Mouse (Mus musculus): ENCODE results near the gene Echdc1.
"Not testable (repeated sequence)": the region's sequence is repeated elsewhere in the genome, so short reads cannot be mapped to it uniquely, and the experiment has no call there.

The Echdc1 gene

DNA sequence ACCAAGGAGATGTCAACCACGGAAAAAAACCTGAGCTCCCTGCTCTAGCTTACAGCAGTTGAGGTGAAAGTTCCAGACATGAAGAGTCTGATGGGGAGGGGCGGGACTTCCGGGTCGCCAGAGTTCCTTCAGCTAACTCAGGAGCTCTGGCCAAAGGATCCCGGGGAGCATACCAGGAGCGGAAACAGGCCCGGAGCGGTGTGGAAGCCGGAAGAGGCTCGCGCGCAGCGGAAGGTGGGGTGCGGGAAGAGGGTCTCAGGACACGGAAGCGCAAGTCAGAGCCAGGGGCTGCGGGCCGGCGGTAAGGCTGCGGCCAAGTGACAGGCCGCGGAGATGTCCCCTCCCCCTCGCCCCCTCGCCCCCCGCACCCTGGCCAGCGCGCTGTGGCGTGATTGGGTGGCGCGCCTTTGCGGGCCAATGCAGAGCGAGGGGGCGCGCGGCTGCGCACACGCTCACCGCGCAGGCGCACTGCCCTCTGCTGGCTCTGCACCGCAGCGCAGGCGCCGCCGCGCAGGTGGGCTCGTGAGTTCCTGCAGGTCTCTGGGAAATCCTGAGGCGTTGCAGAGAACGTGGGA is at the start of gene Echdc1:
Gene Echdc1 (plus strand): TSS at position 103 of the 575 bp plus-strand sequence.
- peak; percentile 88 for DNase-seq

DNA sequence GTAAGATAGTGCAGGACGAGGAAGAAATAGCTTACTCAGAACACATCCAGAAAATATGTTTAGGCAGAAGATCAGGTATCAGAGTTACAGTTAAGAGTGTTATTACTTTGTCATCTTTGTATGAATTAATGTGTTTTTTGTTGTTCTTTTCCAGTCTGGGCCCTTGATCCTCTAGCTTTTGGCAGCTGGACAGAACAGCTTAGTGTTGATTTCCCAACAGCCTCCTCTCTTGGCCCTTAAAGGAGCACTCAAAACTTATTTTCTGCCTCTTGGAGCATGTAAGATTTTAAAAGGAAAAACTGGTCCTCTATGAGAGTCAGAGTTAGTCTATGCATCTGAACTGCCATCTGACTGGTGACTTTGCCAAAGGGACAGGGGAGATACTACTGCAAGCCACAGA is 31.2 kb upstream of the Echdc1 start:
- DNase-seq, result no peak

DNA sequence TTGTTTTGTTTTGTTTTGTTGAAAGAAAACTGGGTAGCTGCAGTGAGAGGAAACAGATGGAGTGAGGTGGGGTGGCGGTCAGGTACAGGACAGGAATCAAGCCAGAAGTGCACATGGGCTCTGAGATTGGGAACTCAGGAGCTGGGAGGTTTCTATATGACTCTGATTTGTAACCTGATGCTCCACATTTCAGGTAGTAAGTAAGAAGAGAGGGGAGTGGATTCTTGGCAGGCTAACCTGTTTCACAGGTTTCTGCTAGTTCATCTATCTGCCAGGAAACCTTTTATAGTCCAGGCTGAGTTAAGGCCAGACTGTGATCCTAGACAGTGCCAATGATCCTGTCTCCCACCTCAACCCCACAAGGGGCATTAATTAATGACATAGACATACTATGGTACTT is 27.2 kb upstream of the Echdc1 start:
- no peak for DNase-seq

DNA sequence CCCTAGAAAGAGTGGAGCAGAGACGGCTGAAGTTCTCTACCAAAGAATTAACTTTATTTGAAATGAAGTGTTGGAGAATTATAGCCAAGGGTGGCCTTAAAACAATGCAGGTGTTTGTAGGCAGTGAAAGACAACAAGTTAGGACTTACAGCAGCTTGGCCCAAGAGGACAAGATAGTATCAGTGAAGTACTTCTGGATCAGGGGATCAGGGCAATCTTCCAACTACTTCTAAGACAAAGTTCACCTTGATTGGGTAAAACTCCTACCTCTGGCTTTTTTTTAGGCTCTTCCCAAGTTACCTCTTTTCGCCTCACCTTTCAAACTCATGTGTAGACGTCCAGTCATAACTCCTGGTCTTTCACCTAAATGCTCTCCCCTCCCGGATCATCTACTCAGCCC is 10.7 kb upstream of the Echdc1 start:
- no peak for DNase-seq

DNA sequence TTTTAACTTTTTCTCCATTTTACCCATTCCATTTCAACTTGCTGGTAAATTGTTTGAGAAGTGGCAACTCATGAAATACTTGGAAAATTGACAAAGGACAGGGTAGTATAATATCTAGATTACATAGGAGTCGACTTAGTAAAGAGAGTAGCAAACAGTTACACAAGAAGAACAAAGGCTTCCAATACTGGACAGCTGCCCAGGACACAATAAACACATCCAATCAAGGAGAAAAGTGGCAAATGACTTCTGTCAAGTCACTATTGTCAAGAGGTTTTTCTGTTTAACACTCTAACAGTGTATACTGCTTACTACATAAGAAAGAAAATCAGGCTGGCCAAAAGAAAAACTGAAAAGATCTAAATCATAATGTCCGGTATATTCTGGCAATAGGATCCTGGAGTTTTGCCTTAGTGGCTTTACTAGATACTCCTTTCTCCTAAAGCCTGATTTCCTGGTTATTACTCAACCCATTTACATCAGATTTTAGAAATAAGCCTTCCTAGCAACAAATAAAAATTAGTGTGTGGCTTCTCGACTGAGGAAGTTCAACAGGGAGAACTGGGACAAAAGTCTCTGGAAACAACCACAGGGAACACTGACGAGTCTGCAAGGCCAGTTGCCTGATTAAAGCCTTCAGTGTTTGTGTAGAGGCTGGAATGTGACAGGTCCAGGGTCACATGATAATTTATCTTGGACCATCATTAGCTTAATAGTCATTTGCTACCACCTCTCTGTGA is 1.3 kb upstream of the Echdc1 start:
- DNase-seq, result no peak

DNA sequence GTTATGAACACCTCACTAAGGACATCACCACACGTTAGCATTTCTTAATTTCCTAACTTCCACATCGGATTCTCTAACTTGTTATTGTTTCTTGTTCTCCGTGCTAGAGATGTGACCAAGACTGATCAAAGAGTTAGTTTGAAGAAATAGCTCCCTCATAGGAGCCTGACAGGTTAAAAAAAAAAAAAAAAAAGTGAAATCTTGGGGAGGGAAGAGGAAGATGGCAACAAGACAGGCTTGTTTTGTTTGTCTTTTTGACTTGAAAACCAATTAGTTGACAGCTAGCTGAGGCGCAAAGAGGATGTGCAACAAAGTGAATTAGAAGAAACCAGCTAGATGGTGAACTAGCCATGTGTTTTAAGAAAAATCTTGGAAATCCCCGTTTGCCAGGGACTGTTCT is 939 bp downstream of the Echdc1 start:
- DNase-seq, result no peak

DNA sequence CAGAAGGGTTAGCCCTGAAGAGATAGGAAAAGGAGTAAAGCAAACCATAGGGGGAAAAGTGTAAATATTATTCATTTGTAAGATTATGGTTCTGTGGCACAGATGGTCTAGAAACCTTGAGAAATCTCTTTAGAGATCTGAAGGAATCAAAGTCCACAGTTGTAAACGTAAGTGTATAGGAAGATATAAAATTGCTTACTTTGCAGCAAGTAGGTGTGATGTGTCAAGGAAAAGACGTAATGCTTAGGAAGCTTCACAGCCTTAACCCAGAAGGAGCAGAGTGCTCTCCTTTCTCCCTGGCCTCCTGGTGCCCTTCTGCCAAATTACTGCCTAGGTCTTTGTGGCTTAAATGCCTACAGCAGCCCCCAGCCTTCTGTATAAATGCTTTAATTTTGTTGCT is 11.9 kb downstream of the Echdc1 start:
- no peak for DNase-seq

DNA sequence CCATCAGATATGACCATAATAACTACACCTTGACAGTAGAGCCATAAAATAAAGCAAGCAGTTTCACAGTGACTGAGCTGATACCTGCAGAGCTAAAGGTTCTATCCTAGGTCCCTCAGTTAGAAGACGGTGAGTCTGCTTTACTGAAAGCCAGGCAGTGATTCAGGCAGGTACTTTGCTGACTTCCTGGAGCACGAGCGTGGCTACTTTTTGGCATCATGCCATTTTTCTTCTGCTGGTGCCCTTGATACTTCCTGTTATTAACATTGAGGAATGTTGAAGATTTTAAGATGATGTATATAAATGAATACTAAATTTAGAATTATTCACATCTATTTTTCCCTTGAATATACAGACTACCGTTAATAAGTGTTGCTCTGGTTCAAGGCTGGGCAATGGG is 20.9 kb downstream of the Echdc1 start:
- no peak for DNase-seq

DNA sequence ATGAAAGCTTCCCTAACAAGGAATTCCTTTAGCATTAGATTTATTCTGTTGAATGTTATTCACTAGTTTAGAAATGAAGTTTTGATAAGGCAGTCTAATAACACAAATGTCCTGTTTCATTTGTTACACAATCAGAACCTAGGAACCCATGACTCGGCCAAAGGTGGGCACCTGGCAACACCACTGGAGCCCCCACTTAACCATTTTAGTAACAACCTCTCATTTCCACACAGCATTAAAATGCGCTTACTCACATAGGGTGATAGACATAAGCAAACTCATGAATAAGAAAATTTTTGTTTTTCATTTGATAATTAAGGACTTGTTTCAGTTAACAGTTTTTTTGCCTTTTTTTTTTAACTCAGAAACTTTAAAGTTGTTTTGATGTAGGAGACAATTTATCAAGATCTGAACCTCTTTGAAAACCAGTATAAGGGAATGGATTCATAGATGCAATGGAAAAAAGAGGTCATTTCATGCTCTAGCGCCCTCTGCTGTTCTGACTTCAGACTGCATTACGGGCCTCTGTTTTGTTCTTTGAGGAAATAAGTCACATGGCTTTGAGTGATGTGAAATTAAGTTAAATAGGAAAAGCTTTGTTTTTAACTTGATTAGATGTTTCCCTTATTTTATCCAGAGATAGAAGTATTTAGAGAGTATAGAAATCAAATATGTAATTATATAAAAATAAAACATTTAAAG is 25.5 kb downstream of the Echdc1 start:
- peak; percentile 43 for DNase-seq

DNA sequence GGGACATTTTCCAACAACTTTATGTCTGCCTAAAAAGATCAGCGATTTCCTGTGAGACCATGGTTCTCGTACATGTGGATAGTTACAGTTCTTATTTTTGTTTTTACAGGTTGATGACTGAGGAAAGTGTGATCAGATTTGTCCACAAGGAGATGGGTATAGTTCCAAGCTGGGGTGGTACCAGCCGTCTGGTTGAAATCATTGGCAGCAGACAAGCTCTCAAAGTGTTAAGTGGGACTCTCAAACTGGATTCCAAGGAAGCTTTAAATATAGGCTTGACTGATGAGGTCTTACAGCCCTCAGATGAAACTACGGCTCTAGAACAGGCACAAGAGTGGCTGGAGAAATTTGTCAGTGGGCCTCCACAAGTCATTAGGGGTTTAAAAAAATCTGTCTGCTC is 31.3 kb downstream of the Echdc1 start:
- DNase-seq, result peak; percentile 23

DNA sequence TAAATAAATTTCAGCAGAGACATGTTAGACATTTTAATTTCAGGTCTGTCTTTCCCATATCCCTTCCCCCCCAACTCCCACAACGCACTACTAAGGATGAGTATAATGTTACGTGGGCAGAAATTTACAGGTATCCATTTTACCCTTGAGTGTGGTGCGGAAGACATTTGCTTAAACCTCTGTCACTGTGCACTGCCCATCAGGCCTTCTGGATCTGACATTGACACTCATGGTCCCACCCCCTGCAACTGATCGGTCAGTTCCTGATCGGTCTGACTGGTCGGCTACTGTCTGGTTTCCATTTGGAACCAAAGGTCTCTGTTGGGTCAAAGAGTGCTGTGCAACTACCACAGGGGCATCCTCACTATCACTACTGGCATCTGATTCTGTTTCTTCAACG is 33.7 kb downstream of the Echdc1 start:
- no peak for DNase-seq

DNA sequence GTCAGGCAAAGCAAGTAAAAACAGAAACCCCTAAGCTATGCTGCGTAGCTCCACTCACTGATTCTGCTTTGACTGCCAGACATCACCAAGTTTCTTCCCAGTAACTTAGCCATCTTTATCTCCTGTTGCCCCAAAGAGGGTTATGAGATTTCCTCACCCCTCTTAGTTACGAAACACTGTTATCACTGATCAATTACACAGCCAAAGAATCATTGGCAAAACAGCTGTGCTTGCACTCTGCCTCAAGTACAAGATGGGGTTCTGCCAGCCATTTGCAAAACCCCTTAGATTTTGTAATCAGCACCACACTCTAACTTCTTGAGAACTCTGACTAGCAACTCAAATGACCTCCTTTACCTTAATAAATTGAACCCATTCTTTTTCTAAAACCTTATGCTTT is 38.5 kb downstream of the Echdc1 start:
- no peak for DNase-seq

DNA sequence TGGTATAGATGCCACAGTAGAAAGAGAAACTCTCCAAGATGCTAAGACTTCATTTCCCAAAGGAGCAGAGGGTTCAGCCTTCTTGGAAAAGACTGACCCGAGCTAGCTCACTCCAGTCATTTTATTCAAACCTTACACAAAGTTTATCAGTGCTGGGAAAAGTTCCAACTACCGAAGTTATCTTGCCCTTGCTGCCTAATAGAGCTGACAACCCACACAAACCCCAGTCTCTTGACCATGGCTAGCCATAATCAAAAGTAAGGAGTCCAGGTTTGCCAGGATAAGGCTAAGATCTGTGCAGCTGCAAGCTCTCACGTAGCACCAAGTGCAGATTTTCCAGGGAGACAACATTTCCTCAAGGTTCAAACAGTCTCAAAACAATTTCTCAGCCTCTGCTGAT is 39.6 kb downstream of the Echdc1 start:
- DNase-seq, result no peak

DNA sequence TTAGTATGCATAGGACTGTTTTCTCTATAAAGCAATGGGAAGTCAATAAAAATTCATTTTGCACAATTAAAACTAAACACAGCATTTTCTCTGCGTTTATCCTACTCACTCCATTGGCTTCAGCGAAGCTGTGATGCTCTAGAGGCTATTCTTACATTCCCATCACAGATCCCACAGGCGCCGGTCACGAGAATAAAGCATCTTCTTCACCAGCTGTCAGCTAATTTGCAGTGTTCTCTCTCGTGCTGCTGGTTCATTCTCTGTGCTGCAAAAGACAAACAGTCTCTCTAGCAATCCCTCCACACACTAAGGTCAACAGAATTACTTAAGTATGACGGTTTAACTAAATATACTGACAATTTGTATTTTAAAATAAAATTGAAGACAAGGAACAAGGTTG is 41.2 kb downstream of the Echdc1 start:
- DNase-seq, result peak; percentile 71

DNA sequence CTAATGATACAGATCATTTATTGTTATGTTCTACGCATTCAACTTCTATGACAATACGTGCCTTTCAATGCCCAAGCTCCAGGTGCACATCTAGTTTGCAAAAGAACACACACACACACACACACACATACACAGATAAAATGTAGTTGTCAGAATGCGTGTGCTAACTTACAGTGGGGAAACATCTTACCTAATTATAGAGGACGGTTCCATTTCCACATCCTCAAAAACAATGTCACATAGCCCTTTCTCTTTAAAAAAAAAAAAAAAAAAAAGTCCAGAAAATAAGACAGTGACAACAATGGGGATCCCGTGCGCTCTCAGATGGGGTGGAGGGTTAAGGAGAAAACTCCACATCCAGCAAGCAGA is 48.1 kb downstream of the Echdc1 start:
- no peak for DNase-seq

DNA sequence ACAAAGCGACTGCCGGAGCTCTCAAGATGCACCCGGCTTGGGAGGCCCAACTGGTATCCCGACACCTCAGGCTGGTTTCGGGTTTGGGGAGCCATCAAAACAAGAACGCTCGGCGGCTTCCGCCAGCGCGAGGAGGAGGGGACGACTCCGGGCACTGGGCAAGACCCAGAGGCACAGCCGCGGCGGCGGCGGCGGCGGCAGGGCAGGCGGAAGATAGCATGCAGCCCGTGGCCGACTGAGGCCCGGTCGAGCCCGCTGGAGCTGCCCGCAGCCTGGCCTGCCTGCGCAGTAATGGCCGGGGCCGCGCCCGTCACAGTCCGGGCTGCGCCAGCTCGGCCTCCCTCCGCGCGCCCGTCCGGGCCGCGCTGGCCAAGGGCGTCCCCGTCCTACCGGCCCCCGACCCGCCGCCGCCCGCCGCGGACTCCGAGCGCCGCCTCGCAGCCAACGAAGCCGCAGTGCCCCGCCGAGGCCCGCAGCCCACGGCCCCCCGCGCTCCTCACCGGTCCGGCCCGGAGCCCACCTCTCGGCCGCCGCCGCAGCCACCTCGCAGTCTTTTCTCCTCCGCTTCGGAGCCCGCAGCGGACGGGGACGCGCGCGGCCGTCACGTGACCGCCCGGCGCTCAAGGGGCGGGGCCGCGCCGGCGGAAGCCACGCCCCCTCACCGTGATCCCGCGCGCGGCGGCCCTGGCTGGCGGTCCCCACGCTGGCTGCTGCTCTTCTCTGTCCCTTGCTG is 48.7 kb downstream of the Echdc1 start:
- peak; percentile 91 for DNase-seq

DNA sequence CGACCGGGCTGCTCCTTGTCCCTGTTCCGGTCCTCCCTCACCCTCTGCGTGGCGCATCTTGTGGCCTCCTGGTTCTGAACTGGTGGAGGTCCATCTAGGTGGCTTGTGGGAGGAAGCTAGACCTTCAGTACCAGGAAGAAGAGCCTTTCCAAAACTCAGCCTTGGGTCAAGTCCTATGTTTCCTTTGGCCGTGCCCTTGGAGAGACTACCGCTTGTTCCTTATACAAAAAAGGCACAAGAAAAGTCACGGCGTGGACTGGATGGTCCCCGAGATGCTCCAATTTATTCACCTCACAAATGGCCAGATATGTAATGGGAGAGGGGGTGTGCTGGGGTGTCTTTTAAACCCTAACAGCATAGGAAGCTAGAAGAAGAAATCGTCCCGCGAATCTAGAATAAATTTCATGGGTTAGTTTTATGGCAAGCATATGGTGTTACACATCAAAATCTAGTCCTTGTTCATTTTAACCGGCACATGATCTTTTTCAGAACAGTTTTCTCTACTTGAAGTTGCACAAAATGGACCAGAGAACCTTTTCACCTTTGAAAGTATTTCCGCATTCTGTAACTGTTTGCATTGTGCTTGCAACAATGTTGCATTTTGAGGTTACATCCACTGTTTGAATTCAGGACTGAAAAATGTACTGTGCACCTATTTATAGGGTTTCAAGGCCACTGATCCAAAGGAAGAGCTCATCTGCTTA is 49.4 kb downstream of the Echdc1 start, which contains the start of gene Rnf146:
Gene Rnf146 (minus strand): TSS at position 246 of the 704 bp plus-strand sequence.
- no peak for DNase-seq

DNA sequence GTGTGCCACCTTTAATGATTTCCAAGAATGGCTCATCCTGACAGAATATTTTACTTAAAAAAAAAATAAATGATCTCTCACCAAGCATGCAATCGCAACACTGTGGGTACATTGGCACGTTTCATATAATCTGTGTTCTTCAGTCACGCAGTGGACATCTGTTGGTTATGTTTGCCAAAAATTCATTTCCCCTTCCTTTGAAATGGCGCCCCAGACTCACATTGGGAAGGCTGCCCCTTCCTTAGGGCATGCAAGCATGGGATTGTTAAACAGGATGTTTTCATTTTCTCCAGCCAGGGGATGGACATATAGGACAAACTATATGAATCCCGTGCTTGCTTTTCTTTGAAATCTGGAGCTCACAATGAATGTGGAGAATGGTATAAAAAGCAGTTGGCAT is 61.1 kb downstream of the Echdc1 start:
- no peak for DNase-seq

DNA sequence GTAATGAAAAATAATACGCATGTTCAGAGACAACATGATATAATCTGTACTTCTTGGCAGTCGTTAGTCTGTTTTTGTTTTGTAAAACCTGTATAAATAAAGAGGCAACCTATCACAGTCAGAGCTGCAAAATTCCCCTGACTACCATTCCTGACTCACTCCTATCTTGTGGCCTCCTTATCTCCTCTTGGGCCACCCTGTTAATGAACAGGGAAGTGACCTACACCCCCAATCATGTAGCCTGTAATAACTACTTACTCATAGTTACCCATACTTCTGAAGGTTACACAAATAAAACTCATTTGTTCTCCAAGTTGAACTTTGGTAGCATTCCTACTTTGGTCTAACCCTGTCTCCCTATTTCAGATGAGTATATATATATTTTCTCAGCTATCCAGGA is 68.6 kb downstream of the Echdc1 start:
- no peak for DNase-seq

DNA sequence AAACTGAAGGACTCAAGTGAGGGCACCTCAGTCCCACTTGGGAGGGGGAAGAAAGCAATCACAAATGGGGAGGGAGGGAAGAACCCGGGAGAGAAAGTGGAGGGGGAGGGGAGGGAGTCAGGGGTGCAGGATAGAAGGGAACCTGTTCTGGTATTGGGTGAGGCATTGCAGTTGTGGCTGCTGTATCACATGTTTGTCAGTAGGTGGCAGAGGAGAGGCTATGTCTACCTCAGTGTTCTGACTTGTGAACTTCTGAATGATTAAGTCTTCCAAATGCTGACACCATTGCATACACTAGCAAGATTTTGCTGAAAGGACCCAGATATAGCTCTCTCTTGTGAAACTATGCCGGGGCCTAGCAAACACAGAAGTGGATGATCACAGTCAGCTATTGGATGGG is 81.9 kb downstream of the Echdc1 start:
- DNase-seq, result not testable (repeated sequence)
